Mouse (Mus musculus) liver, postnatal 0 days (tissue): ENCODE results near the gene Vps39.

ENCODE experiments used
- CTCF ChIP-seq: sonication (generic); IDR thresholded peaks from 2 replicates; pipeline ENCODE4 v1.5.1; 2016; ENCODE audit warnings: antibody characterized with exemption, low read depth
- EP300 ChIP-seq: IDR thresholded peaks from 2 replicates; pipeline ENCODE4 v1.6.1; 2016; ENCODE audit warnings: antibody characterized with exemption, low read depth, mild to moderate bottlenecking

DNA sequence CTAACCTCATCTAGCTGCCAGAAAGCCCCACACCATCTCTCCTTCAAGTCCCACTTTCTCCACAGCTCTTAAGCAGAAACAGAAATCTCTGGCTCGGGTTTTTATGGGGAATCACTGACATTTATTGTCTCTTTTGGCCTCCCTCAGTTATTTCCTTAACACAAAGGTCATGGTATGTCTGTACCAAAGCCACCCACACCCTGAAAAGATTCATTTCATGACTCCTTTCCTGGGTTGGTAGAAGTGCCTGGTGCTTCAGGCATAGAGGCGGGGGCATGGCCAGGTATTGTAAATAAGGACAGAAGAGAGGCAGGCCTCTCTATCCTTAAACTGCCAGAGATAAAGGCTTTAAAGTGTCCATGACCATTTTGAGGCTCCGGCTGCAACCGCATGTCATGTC lies 38.5 kb downstream of the Vps39 start:
- TF ChIP-seq EP300 (no peak), CTCF (no peak)
